Mouse (Mus musculus) embryonic fibroblast, embryonic 13.5 days (primary cell): ENCODE results near the gene Sdk1. TPM values are rescaled to one million over a fixed set of nuclear protein-coding genes. Genes with fewer than 3 reads are reported as not detected.

Experiments
- H3K27ac ChIP-seq: 2 replicates; pipeline ENCODE4 v1.5.1; 2012; ENCODE audit warnings: low read length, control low read depth, inconsistent platforms; ENCODE audit not compliant: insufficient read depth
- H3K4me1 ChIP-seq: 2 replicates; pipeline ENCODE4 v1.6.1; 2011; ENCODE audit warnings: low read length; ENCODE audit not compliant: control insufficient read depth, insufficient read depth
- H3K4me3 ChIP-seq: 2 replicates; pipeline ENCODE4 v1.5.1; 2011; ENCODE audit warnings: mild to moderate bottlenecking, control low read depth, low read length; ENCODE audit not compliant: insufficient read depth
- CTCF ChIP-seq: IDR thresholded peaks from 2 replicates; pipeline ENCODE4 v1.5.1; 2011; ENCODE audit warnings: mild to moderate bottlenecking, control low read depth, low read length, moderate library complexity, borderline replicate concordance; ENCODE audit not compliant: insufficient read depth
- POLR2A ChIP-seq: IDR thresholded peaks from 2 replicates; pipeline ENCODE4 v1.6.1; 2011; ENCODE audit warnings: low read depth, mild to moderate bottlenecking, control low read depth, low read length, moderate library complexity
- polyA plus RNA-seq: library from polyadenylated mRNA; stranded (reverse); fragments of >200 nt; gene quantifications from 2 replicates; pipeline ENCODE4 v1.2.4, GENCODE M21; 2011; ENCODE audit warnings: low read depth; ENCODE audit not compliant: missing spikeins, insufficient read length

The Sdk1 gene
- polyA plus RNA-seq, 1 experiment = 6.7 TPM

DNA sequence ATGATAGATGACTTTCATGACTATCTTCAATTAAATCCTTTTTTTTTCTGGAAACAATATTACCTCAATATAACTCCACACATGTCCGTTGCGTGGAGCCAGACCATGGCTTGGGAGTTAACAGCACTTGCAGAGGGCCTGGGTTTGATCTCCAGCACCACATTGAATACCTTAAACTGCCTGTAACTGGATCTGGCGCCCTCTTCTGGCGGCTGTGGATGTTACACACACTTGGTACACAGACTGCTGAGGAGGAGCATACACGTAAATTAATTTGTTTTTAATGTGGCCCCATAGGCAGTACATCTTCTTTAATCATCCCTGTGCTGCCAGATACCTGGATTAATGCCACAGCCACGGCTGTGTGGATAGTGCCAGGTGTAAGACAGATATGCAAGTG is 870.7 kb downstream of the Sdk1 start:
- no peak for TF ChIP-seq CTCF
- TF ChIP-seq POLR2A = no peak

DNA sequence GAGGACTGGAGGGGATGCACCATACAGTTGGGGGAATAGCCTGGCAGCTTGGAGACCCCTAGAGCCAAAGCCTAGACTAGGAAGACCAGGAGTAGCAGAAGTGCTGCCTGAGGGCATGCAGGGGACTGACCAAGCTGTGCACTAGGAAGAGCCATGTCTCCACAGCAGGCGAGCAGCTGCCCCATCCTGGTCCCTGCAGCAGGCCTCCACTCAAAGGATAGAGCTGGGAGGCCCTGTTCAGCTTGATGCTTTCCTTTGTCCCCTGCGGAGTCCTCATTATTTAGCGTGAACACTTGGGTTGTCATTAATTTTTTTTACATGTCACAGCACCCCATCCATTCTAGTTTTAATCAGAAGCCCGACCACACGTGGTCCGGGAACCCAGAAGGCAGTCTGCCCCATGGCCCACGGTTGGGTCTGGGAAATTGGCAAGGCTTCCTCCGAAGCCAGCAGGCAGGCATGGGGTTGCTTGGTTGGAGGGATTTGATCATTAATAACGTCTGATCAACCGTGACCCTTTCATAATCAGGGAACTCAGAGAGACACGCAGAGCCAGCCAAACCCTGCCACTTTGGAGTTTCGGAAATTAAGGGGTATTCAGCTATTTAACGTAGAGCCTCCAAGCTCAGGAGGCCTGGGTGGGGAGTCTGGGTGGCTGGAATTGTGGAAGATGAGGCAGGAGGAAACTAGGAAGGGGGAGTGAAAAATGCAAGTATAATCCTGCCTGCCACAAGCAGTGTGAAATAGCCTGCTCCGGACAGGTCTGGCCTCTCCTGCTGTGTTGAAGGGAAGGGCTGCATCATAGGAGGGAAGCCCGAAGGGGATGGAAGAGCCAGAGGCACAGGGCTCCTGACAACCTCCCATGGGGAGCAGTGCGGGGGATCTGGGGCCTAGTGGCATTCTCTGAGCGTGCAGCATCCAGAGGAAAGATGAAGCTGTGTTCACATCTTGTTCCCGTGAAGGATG is 872.2 kb downstream of the Sdk1 start:
- no peak overlapping the region for H3K27ac ChIP-seq
- TF ChIP-seq POLR2A (no peak), CTCF (no peak)
- no peaks in the 10 kb centered on the region for H3K4me1 ChIP-seq
- H3K4me3 ChIP-seq = no peak overlapping the region

More for the DNA sequence above, 870.7 kb downstream of the Sdk1 start:
- Histone ChIP-seq H3K4me1 (no peaks in the 10 kb centered on the region), H3K27ac (no peak overlapping the region), H3K4me3 (no peak overlapping the region)

DNA sequence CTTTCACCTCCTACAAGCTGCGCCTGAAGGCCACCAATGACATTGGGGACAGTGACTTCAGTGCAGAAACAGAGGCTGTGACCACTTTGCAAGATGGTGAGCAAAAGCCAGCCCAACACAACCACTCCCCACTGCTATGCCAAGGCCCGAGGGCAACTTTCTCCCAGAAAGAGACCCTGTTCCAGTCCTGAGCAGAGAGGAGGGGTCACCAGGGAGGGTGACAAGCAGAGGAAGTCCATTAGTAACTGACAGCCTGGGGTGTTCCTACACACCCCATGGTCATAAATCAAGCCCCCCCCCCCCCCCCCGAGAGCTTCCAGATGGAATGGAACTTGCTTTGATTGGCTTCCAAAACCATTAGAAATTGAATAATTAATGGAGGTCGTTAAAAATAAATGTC is 886.5 kb downstream of the Sdk1 start:
- no peak for TF ChIP-seq POLR2A
- TF ChIP-seq CTCF = no peak
- no peaks in the 10 kb centered on the region for H3K4me1 ChIP-seq
- H3K4me3 ChIP-seq = no peak overlapping the region
- no peak overlapping the region for H3K27ac ChIP-seq

DNA sequence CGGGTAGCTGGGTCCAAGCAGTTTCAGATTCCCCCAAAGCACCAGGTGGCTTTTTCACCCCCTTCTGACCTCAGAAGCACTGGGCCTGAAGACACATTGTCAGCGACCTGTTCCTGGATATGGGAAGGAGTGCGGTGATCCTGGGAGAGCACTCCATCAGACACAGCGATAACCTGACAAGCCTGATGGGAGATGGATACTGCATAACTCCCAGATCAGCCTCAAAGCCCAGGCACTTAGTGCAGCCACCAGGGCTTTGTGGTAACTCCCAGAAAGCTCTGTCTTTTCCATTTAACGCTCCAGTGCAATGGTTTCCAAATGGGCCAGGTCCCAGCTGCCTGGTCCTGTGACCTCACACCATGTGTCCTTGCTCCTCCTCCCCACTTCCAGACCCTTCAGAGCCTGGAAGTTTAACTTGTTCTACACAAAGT is 886.9 kb downstream of the Sdk1 start:
- no peak for TF ChIP-seq POLR2A
- no peak for TF ChIP-seq CTCF
- no peak overlapping the region for H3K27ac ChIP-seq
- H3K4me3 ChIP-seq = no peak overlapping the region
- no peaks in the 10 kb centered on the region for H3K4me1 ChIP-seq

DNA sequence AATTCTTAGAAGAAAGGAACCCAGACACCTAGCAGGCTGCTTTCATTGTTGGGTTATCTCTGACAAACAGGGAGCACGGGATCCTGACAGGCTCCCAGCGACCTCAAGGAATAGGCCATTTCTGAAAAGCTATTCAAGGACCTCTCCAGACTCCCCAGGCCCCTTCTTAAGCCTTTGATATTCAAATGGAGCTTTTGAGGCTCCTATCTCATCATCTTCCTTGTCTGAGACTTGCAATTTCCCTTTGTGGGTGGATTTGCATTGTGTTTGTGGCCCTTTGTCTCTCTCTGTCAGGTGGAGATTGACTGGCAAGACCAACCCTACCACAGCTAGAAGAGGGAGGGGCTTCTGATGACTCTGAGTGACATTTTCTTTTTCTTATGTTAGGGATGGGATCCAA is 888.7 kb downstream of the Sdk1 start:
- no peak for TF ChIP-seq CTCF
- H3K4me3 ChIP-seq = no peak overlapping the region
- no peak overlapping the region for H3K27ac ChIP-seq
- H3K4me1 ChIP-seq = no peaks in the 10 kb centered on the region

DNA sequence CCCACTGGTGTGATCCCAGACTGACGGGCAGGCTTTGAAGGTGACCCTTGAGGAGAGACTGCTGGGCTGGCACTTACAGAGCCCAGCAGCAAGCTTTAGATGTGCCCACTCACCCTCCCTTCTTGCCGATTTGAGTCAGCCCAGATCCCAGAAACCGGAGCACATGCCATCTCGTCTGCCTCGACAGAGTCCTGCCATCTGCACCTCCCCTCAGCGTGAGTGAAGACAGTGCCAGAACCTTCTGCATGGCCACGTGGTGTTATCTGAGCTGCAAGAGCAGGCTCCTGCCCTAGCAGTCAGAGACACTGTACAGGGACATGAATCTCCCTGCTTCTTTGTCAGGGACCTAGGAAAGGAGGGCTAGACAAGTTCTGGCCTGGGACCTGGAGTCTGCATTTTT is 898.7 kb downstream of the Sdk1 start:
- Histone ChIP-seq H3K4me1 (no peaks in the 10 kb centered on the region), H3K27ac (no peak overlapping the region), H3K4me3 (no peak overlapping the region)
- TF ChIP-seq POLR2A (no peak), CTCF (no peak)

DNA sequence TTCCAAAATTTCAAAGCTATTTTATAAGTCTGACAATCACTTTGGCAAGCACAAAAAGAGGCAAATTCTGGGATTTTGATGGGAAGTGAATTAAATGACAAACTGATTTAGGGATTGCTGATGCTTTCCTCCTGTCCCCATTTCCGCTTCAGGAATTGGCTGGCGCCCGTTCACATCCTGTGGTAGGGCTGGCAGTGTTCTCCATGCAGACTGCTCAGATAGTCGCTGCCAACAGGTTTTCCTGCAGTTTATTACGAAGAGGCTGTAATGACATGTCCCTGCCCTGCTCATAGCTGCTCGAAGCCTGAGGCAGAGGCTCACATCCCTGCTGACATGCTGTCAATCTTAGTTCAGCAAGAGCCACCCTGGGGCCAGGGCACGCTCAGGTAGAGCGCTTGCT is 908.3 kb downstream of the Sdk1 start:
- Histone ChIP-seq H3K4me1 (peaks cover 4% of the 10 kb centered on the region), H3K4me3 (no peak overlapping the region), H3K27ac (no peak overlapping the region)
- no peak for TF ChIP-seq POLR2A
- TF ChIP-seq CTCF = no peak

DNA sequence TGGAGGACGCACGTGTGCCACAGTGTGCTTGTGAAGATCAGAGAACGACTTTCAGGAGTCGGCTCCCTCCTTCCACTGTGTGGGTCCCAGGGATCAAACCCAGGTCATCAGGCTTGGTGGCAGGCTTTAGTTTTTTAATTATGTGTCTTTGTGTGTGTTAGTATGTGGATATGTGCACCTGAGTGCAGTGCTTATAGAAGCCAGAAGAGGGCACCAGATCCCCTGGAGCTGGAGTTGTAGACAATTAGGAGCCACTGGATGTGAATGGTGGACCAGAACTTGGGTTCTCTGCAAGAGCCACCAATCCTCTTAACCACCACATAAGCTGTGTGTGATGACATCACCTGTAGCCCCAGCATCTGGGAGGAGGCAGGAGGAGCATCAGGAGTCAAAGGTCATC is 909.5 kb downstream of the Sdk1 start:
- no peak overlapping the region for H3K27ac ChIP-seq
- H3K4me3 ChIP-seq = no peak overlapping the region
- H3K4me1 ChIP-seq = peaks cover 4% of the 10 kb centered on the region
- no peak for TF ChIP-seq CTCF
- TF ChIP-seq POLR2A = no peak

DNA sequence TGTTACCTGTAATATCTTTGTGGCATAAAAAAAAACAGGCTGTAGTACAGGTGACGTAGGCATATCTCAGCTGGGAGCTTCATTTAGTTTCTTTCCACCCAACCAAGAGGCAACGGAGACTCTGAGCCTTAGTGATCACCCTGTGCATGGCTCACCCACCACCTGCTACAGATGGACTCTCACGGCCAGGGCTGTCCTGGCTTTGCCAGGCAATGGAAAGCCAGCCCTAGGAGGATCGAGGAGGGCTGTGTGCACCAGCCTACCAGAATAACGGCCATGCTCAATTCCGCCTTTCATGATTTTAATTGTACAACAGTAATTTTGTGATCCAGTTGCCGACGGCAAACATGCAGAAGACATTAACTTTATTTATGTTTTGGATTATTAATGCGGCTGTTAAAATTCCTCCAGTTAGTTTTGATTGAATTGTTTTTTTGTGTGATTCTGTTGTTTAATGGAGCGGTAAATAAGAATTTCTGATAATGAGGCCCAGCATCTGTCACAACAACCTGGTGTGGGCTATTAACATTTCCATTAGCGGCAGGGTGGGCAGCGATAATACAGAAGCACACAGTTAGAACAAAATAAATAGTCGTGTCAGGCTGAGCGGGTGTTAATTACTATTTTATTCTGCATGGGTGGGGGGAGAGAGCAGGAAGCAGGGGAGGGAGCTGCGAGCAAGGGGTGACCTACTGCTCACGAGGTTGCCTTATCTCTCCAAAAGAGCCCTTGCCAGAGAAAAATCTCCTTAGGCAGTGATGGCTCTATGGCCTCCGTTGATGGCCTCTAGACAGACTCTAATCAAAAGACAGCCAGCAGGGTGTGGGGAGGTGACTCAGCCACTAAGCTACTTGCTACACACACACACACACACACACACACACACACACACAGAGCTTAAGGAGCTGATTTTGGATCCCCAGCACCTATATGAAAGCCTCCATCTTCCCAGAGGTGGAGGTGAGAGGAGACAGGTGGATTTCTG is 915.9 kb downstream of the Sdk1 start:
- TF ChIP-seq POLR2A (no peak), CTCF (no peak)
- Histone ChIP-seq H3K27ac (no peak overlapping the region), H3K4me3 (no peak overlapping the region), H3K4me1 (peaks cover 4% of the 10 kb centered on the region)

DNA sequence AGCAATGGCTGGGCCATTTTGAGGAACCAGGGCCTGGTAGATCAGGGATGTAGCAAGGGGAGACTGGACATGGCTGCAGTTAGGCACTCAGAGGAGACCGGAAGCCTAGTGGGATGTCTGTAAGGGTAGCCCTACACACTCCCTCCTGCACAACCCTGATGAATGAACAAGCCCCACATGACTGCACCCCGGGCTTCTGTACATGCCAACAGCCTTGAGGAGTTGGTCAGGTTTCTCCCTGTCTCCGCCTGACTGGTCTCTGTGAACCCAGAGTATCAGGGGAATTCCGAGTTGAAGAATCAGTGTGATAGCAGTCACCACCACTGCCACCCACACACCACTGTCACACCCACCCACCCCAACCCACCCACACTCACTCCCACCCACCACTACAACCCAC is 922.2 kb downstream of the Sdk1 start:
- H3K4me3 ChIP-seq = no peak overlapping the region
- H3K27ac ChIP-seq = no peak overlapping the region
- no peak for TF ChIP-seq CTCF
- no peak for TF ChIP-seq POLR2A
- H3K4me1 ChIP-seq = no peaks in the 10 kb centered on the region

DNA sequence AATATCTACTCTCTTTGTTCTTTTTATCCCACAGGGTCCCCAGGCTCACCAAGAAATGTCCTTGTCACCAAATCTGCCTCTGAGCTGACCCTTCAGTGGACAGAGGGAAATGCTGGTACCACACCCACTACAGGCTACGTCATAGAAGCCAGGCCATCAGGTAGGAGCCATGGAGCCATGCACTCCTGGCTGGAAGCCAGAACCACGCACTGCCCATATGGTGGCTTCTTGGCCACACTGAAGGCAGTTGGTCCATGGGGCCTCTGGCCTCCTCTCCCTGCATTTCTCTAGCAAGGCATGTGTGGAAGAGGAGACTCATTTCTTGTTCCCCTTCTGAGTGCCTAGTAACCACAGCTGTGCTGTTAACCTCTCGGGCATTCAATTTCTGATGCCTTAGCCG is 932.3 kb downstream of the Sdk1 start:
- no peaks in the 10 kb centered on the region for H3K4me1 ChIP-seq

More for the DNA sequence above, 932.3 kb downstream of the Sdk1 start:
- H3K4me3 ChIP-seq = no peak overlapping the region
- TF ChIP-seq CTCF (no peak), POLR2A (no peak)
- H3K27ac ChIP-seq = no peak overlapping the region
